Mouse (Mus musculus): ENCODE measurements around the gene Hist1h3f. TPM values are rescaled to one million over a fixed set of nuclear protein-coding genes. Genes with fewer than 3 reads are reported as not detected.
"Not testable (repeated sequence)": the region's sequence is repeated elsewhere in the genome, so short reads cannot be mapped to it uniquely, and the experiment has no call there.

Hist1h3f gene
- total and polyA plus RNA-seq, 2 experiments from 2014 or later = 0.45 to 441 TPM

DNA sequence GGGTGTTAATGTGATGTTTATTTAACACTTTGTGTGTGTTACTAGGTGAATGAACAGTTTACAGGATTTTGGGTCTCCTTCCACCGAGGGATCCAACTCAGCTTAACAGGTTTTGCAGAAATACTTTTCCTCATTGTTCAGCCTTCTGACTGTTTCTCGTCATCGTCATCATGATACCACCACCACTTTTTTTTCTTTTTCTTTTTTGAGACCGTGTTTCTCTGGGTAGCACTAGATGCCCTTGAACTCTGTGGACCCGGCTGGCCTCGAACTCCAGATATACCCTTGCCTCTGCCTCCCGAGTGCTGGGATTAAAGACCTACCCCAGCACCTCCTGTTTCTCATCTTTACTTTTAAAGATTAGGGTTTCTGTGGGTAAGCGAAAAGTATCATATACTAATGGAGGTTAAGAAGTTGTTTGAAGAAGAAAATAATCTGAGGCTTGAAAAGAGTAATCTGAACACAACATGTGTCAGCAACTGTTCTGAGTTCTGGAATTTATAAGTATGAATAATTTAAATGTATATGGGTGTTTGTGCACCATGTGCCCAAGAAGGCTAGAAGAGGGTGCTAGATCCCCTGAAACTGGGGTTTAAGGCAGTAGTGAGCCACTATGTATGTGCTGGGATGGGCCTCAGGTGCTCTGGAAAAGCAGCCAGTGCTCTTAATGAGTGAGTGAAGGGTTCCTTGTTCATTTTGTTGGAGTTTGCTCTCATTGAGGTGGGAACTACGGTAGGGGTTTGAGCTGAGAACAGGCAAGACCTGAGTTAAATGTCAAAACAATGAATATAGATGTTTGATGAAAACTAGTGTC, 11.4 kb upstream of the Hist1h3f start:
- Histone ChIP-seq H3K27me3 (ENCODE audit: control insufficient read depth, insufficient read depth, low read length) (no peaks in the 10 kb centered on the region), H3K4me1 (ENCODE audit: control insufficient read depth, insufficient read depth) (peaks cover 20% of the 10 kb centered on the region), H3K36me3 (replicated peaks; ENCODE audit: control insufficient read depth, insufficient read depth, low read length) (no peaks in the 10 kb centered on the region), H3K9me3 (replicated peaks; ENCODE audit: control insufficient read depth, low read length) (no peaks in the 10 kb centered on the region), H3K9ac (replicated peaks; ENCODE audit: low read depth, low read length) (peak overlapping the region; percentile 87; the same call in 1 of the 2 replicates), H3K27ac (ENCODE audit: low read depth) (peak overlapping the region; percentile 100), H3K4me3 (ENCODE audit: low read depth, low read length) (peak overlapping the region; percentile 63), H3K4me2 (ENCODE audit: low read depth, low read length) (peak overlapping the region; percentile 79)
- TF ChIP-seq CTCF (IDR thresholded peaks at IDR 0.05; ENCODE audit: low read depth) (no peak), EP300 (IDR thresholded peaks at IDR 0.05; ENCODE audit: low read depth) (no peak)
- ATAC-seq (ENCODE audit: insufficient read depth, low read depth) = no peak
- 23% methylated on average over 9 of the region's 9 CpGs for WGBS
- DNase-seq (ENCODE audit: low spot score) = no peak

DNA sequence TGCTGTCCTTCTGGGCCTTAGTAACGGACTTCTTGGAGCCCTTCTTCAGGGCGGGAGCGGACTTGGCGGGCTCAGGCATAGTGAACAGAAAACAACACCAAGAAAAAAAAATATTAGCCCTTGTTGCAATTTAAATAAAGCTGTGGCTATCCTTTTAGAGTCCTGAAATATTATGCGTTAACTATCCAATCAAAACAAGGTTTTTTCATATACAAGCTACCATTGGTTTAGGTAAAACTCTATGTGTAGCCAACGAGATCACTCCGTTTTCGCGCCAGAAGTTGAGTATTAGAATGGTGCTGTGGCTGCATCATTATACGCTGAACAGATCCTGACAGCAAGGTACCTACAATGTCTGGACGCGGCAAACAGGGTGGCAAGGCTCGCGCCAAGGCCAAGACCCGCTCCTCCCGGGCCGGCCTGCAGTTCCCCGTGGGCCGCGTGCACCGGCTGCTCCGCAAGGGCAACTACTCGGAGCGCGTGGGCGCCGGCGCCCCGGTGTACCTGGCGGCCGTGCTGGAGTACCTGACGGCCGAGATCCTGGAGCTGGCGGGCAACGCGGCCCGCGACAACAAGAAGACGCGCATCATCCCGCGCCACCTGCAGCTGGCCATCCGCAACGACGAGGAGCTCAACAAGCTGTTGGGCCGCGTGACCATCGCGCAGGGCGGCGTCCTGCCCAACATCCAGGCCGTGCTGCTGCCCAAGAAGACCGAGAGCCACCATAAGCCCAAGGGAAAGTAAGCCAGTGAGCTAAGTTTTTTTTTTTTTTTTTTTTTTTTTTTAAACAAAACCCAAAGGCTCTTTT, 10.1 kb upstream of the Hist1h3f start, which contains the start of gene Hist1h2af:
Gene Hist1h2af, plus strand, starts transcription at position 347 of the 808 bp plus-strand sequence.
- under 1% methylated on average over 25 of the region's 53 CpGs for WGBS
- ATAC-seq (ENCODE audit: insufficient read depth, low read depth) (peak; percentile 8; the same call in 1 of the 2 replicates), DNase-seq (ENCODE audit: low spot score) (peak; percentile 86)
- H3K36me3 ChIP-seq (replicated peaks; ENCODE audit: control insufficient read depth, insufficient read depth, low read length); H3K27me3 ChIP-seq (ENCODE audit: control insufficient read depth, insufficient read depth, low read length); H3K9me3 ChIP-seq (replicated peaks; ENCODE audit: control insufficient read depth, low read length): not testable (repeated sequence)
- peak within 1 kb of the TSS; percentile 79 for H3K4me2 ChIP-seq (ENCODE audit: low read depth, low read length)
- H3K27ac ChIP-seq (ENCODE audit: low read depth) = peak within 1 kb of the TSS; percentile 100
- peaks cover 17% of the 10 kb centered on the region for H3K4me1 ChIP-seq (ENCODE audit: control insufficient read depth, insufficient read depth)
- H3K9ac ChIP-seq (replicated peaks; ENCODE audit: low read depth, low read length) = peak within 1 kb of the TSS; percentile 59; the same call in 1 of the 2 replicates
- peak within 1 kb of the TSS; percentile 60 for H3K4me3 ChIP-seq (ENCODE audit: low read depth, low read length)

- TF ChIP-seq EP300 (IDR thresholded peaks at IDR 0.05; ENCODE audit: low read depth) (no peak), CTCF (IDR thresholded peaks at IDR 0.05; ENCODE audit: low read depth) (no peak)
- Histone ChIP-seq H3K4me3 (ENCODE audit: low read depth, low read length) (peak overlapping the region; percentile 60), H3K9ac (replicated peaks; ENCODE audit: low read depth, low read length) (peak overlapping the region; percentile 59; the same call in 1 of the 2 replicates), H3K36me3 (replicated peaks; ENCODE audit: control insufficient read depth, insufficient read depth, low read length) (no peaks in the 10 kb centered on the region), H3K9me3 (replicated peaks; ENCODE audit: control insufficient read depth, low read length) (no peaks in the 10 kb centered on the region), H3K4me2 (ENCODE audit: low read depth, low read length) (peak overlapping the region; percentile 79), H3K4me1 (ENCODE audit: control insufficient read depth, insufficient read depth) (peaks cover 12% of the 10 kb centered on the region), H3K27me3 (ENCODE audit: control insufficient read depth, insufficient read depth, low read length) (no peaks in the 10 kb centered on the region), H3K27ac (ENCODE audit: low read depth) (peak overlapping the region; percentile 100)
- ATAC-seq (ENCODE audit: insufficient read depth, low read depth) = no peak
- DNase-seq (ENCODE audit: low spot score) = no peak
- 1% methylated on average over 15 of the region's 15 CpGs for WGBS
Measured at GRCm38 (mm10) chr13:23534368-23535131, 9.3 kb upstream of the Hist1h3f start.

DNA sequence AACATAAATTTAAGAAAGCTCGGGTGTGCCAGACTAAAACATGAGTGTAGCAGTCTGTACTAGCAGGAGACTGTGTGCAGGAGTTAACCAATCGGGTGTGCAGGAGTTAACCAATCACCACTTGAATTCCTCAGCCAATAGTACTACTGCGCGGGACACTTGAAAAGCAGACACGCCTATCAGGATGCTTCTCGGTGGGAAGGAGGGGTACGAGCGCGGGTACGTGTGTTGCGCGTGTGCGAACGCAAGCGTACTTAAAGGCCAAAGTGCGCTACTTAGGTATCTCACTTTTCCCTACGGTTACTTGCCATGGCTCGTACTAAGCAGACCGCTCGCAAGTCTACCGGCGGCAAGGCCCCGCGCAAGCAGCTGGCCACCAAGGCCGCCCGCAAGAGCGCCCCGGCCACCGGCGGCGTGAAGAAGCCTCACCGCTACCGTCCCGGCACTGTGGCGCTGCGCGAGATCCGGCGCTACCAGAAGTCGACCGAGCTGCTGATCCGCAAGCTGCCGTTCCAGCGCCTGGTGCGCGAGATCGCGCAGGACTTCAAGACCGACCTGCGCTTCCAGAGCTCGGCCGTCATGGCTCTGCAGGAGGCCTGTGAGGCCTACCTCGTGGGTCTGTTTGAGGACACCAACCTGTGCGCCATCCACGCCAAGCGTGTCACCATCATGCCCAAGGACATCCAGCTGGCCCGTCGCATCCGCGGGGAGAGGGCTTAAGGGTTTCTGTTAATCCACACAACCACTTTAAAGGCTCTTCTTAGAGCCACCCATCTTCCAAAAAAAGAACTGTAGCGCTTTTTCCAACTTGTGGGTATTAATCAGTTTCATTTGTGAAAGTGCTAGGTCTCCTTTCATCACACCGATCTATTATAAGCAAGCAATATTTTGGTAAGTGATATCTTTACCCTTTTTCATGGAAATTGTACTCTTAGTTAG, 8.4 kb upstream of the Hist1h3f start, which contains the start of gene Hist1h3g:
Gene Hist1h3g, plus strand, starts transcription at position 286 of the 939 bp plus-strand sequence.
- peak within 1 kb of the TSS; percentile 60 for H3K4me3 ChIP-seq (ENCODE audit: low read depth, low read length)
- H3K27me3 ChIP-seq (ENCODE audit: control insufficient read depth, insufficient read depth, low read length); H3K36me3 ChIP-seq (replicated peaks; ENCODE audit: control insufficient read depth, insufficient read depth, low read length); H3K9me3 ChIP-seq (replicated peaks; ENCODE audit: control insufficient read depth, low read length): not testable (repeated sequence)
- H3K4me2 ChIP-seq (ENCODE audit: low read depth, low read length) = peak within 1 kb of the TSS; percentile 79
- H3K9ac ChIP-seq (replicated peaks; ENCODE audit: low read depth, low read length) = peak within 1 kb of the TSS; percentile 59
- TF ChIP-seq EP300 (IDR thresholded peaks at IDR 0.05; ENCODE audit: low read depth) = peak; percentile 43; the same call in 1 of the 2 replicates
- H3K27ac ChIP-seq (ENCODE audit: low read depth) = peak within 1 kb of the TSS; percentile 100
- ATAC-seq (ENCODE audit: insufficient read depth, low read depth) (peak; percentile 78), DNase-seq (ENCODE audit: low spot score) (peak; percentile 95)
- H3K4me1 ChIP-seq (ENCODE audit: control insufficient read depth, insufficient read depth) = peaks cover 12% of the 10 kb centered on the region
- 1% methylated on average over 47 of the region's 62 CpGs for WGBS
